Mouse (Mus musculus) adrenal gland, postnatal 14 days (tissue): Measurements from ENCODE around the gene Fate1. TPM values are rescaled to one million over a fixed set of nuclear protein-coding genes. Genes with fewer than 3 reads are reported as not detected.
"Not testable (repeated sequence)": the region's sequence is repeated elsewhere in the genome, so short reads cannot be mapped to it uniquely, and the experiment has no call there.

ENCODE experiments used
- DNase-seq: peaks from one replicate; pipeline ENCODE4 v3.0.0; 2021; ENCODE audit warnings: mixed read lengths
- long read RNA-seq, 2 experiments: library from polyadenylated mRNA; stranded (forward); transcript quantifications; one replicate each; pipeline ENCODE4 v2.0.0; 2021
- total RNA-seq: library from RNA; stranded (reverse); gene quantifications from 2 replicates; pipeline ENCODE4 v1.2.3, GENCODE M21; 2021

Gene Fate1
- total RNA-seq, result not detected in 2 replicates
- long read RNA-seq, experiment 1, result 0 reads
- long read RNA-seq, experiment 2, result 0 reads

DNA sequence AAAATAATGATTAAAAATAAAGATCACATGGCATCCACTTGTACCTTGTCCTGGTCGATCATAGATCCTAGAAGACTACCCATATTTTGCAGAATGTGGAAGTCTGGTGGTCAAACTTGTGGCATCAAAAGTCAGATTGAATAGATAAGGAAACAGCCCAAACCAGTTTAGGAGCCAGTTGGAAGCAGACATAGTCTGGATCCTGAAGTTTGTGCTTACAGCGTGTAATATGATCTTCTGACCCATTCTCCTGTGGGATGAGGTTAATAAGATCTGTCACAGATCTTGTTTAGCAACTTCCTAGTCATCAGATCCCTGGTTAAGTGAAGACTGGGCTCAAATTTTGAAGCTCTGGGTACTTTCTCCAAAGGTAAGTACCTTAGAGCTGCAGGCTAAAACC lies at the start of gene Fate1:
TSS of gene Fate1 (plus strand) at position 301 of the 400 bp plus-strand sequence.
- DNase-seq, result no peak

- DNase-seq, result peak; percentile 67
Measured at GRCm38 (mm10) chrX:71946631-71947030, 26.2 kb upstream of the Fate1 start.

DNA sequence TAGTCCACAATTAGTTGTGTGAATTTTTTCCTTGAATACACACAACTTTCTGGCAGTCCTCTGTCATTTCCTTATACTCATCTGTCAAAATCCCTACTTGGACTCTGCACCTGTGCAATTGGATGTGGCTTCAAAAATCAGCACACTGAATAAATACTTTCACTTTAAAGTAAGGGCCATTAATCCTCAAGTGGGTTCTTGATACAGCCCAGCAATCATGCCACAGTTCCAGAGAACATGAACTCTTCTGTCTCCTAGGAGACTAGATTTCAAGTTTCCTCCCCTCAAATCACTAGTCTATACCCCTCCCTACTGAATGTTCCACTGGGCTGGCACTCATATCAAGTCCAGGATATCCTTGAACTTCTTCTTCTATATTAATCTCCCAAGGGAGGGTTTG lies 14.4 kb upstream of the Fate1 start:
- no peak for DNase-seq

DNA sequence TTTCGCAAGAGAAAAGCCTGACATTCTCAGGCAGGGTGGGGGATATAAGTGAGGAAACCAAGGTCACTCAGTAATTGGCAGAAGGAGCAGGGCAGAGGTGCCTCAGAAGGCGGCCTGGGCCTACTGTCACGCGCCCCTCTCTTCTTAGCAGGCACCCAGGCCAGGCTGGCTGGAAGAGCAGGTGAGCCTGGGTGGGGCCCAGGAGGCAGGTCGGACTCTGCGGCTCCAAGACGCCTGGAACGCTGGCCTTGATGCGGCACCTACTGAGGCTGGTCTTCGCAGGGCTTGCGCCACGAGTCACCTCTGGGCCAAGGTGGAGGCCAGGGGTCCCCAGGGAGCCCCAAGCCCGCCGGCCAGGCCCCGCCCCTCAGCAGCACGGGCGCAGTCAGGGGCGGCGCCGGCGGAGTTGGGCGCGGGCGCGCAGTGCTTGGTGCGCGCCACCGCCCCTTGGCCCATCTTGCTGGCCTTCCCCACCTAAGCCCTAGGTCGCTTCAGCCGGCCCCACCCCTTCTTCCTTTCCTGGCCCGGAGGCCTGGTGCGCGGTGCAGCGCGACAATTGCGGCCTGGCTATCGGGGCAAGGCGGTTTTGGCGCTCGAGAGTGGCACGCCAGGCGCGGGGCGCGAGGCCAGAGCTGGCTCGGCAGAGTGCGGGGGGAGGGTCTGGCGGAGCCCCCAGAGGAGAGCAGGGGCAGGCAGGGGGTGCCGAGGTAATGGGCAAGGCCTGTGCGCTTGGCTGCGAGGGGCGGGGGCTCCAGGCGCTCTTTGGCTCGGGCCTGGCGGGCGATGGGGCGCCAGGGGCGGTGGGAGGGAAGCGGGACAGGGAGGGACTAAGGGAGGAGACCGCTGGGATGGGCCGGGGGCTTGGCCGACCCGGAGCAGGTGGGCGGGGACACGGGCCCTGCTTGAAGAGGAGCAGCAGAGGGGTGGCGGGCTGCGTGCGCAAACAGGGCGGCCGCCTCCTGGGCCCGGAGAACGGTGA lies 10.4 kb upstream of the Fate1 start, which contains the start of gene Prrg3:
TSS of gene Prrg3 (plus strand) at position 552 of the 979 bp plus-strand sequence.
- peak; percentile 75 for DNase-seq

DNA sequence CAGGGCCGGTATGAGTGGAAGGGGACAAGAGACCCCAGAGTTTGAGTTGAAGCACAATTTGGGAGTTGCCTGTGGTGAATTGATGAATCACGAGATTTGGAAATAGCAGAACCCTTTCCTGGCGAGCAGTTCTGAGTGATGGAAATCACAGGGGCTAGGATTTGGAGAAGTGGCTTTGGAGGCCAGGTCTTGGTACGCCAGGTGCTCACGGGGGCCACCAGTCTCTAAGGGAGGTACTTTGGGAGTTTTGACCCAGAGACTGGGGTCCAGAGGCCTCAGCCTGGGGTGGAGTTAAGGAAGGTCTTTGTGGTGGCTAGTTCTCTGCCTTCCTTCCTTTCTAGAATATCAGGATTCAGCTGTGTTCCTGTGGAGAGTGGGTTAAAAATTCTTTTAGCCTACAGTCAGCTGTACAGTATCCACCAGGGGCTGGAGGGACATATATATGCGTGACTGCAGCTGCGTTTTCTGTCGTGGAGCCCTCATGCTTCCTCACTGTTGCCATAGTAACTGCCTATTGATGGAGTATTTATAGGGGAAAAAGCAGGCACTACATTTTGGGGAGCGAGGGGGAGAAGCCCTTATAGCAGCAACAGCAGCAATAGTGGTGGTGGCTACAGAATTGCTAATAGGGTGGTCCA lies 9.4 kb upstream of the Fate1 start:
- DNase-seq, result no peak

- DNase-seq, result no peak
Measured at GRCm38 (mm10) chrX:71968216-71968615, 4.6 kb upstream of the Fate1 start.

DNA sequence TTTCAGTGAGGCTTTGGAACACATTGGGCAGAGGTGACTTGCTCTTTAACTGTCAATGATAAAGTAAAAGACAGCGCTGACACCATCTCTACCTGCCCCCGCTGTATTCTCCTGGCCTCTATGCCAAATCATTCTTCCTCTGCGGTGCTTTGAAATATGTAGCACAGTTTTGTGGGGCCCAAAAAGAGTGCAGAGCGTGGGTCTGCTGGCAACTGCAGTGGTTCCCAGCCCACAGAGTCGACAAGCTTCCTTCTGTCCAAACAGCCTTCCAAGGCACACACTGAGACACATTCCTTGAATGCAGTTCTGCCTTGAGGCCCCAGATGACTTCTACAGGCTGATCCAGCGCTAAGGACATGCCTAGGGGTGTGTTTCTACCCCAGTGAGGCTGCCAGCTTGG lies 4.0 kb upstream of the Fate1 start:
- no peak for DNase-seq

GRCm38 (mm10) chrX:71971325-71971724 lies 1.5 kb upstream of the Fate1 start:
- no peak for DNase-seq

GRCm38 (mm10) chrX:71977681-71978080 lies 4.9 kb downstream of the Fate1 start:
- DNase-seq, result not testable (repeated sequence)

DNA sequence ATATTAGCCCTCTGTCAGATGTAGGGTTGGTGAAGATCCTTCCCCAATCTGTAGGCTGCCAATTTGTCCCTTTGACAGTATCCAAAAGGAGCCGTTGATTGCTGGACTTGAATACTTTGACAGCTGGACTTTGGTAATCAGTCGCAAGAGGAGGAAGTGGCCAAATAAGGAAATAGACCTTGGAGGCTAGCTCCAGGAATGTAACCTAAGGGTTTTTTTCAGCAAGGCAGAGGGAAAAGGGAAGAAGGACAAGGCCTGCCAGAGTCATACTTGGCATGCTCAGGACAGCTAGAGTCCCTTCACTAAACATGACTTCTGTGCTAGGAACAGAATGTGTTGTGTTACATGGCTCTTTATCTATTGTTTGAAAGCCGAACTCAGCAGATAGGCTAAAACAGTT lies 7.7 kb downstream of the Fate1 start:
- peak; percentile 16 for DNase-seq

DNA sequence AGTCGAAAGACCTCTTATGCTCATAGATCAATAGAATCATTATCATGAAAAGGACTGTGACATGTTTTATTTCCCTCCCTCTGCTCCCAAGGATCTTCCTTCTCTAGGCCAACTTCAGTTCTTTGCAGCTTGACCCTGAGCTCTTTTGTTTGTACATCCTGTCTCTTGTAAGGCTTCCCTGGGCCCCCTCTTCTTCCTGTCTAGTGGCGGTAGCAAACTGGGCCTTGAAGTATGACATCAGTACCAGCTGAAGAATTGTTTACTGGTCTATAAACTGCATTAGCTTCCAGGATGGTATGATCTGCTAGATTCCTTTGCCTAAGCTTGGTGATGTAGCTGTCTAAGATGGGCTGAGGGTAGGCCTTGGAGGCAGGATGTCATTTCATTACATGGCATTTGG lies 8.5 kb downstream of the Fate1 start:
- DNase-seq, result peak; percentile 17

DNA sequence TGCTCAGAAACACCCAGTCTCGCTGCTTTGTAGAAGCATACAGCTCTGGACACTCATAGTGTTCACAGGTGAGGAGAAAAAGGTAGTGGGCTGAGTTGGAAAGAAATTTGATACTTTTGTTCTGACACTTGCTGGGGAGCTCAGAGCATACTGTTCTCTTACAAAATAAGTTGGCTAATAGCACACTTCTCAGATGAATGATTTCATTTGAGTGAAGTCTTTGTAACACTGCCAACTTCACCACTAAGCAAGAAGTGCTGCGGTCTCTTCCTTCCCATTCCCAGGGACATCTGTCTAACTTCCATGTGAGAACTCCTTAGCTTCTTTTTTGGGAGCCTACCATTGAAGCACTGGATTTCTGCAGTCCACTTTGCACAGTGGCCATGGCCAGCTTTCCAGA lies 10.4 kb downstream of the Fate1 start:
- DNase-seq, result no peak

DNA sequence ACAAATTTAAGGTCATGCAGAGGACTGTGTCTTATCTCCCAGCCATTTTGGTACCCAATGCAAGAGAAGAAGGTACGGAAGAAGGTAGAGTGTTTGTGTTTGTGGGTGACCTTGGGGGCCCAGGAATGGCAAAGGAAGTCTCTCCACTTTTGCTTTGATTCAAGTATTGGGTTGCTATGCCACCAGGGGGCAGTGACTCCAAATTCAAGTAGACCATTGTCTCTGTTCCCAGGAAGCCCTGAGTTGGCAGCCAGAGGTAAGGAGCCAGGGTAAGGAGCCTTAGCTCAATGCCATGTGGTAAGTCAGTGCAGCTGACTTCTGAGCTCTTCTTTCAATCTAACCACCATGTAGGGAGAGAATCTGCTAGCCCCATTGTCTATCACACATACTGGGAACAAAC lies 11.0 kb downstream of the Fate1 start:
- peak; percentile 57 for DNase-seq

DNA sequence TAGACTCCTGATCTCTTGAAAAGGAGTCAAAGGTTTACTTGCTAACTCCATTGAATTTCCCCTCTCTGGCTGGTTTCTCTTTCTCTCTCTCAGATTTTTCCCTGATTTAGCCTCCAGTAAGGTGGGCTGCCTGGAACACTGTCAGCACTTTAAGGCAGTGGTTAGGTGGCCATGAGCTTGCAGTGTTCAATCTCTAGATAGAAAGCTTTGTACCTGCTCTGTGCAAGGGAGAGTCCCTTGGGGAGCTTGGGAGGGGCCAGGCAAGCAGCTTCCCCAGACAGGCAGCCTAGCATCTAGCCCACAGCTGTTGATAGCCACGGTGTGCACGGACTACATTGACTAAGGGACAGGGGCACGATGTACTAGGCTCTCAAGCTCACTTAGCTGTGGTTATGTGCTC lies 18.8 kb downstream of the Fate1 start, which contains the start of gene Cnga2:
TSS of gene Cnga2 (plus strand) at position 301 of the 400 bp plus-strand sequence.
- DNase-seq, result no peak

DNA sequence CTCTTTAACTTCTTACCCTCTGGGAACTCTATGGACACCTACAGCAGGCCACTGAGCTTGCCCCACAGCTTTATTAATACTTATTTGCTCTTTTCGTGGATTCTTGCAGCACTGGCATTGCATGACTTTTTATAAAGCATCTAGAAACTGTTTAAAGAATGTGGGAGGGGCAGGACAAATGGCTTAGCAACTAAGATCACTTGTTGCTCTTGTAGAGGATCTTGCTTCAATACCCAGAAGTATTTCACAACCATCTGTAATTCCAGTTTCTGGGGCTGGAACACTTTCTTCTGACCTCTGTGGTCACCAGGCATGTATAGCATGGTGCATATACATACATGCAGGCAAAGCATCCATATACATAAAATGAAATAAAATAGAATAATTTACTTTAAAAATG lies 23.2 kb downstream of the Fate1 start:
- no peak for DNase-seq

GRCm38 (mm10) chrX:72009930-72010329 lies 37.1 kb downstream of the Fate1 start:
- no peak for DNase-seq

DNA sequence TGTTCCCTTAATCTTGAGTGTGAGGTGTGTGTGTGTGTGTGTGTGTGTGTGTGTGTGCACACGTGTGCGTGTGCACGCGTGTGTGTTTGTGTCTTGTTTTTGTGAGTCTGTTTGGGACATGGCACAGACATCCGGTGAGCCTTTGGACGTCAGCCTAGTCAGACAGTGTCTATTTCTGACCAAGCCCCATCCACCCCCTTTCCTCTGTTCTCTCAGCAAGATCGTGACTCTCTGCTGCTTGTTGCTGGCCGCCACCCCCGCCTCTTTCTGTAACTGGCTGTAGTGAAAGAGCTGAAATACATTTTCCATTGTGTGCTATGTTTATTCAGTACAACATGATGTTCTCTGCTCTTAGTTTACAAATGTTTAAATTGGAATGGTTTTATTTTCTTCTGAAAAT lies 39.5 kb downstream of the Fate1 start:
- peak; percentile 12 for DNase-seq

GRCm38 (mm10) chrX:72012804-72013203 lies 40.0 kb downstream of the Fate1 start:
- peak; percentile 50 for DNase-seq

DNA sequence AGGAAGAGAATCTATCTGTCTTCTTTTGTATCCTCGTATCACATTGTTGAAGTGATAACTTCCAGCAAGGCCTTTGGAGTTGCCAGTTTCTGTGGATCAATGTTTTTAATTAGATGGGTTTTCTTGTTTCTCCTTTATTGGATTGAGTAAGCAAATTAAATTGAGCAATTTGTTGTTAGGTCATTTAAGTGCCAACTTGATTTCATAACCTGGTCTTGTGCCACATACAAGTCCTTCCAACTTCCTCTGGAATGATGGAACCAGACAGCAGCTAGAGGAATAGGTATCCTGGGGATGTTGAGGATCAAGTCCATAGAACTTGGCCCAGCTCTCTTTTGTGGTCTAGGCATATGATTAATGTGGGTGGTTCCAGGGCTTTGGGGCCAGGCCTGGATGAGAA lies 49.5 kb downstream of the Fate1 start:
- no peak for DNase-seq

DNA sequence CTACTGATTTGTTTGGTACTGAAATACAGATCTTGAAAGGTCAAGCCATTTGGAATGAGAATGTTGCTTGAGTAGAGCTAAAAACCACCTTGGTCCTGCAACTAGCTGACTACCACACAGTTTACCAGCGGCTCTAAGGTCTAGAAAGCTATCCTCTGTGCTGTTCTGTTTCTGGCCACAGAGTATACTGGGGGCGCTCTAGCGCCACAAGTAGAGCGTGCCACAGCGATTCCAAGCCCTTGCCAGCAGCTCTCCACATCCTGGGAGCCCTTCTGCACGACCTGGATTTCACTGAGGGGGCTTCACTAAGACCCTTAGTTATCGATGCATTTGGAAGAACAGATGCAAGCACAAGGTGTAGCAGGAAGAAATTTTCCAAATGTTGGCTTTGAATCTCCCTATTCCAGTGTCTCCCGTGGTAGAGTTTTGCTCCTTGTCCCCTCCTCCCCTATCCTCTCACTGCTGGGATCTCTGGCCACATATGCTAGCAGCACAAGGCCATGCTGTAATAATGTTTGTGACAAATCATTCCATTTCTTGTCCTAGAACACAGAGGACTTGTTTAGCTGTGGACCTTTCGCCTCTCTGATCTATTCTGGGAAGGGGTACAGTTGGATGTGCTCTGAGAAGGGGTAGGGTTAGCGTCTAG lies 50.1 kb downstream of the Fate1 start:
- no peak for DNase-seq

DNA sequence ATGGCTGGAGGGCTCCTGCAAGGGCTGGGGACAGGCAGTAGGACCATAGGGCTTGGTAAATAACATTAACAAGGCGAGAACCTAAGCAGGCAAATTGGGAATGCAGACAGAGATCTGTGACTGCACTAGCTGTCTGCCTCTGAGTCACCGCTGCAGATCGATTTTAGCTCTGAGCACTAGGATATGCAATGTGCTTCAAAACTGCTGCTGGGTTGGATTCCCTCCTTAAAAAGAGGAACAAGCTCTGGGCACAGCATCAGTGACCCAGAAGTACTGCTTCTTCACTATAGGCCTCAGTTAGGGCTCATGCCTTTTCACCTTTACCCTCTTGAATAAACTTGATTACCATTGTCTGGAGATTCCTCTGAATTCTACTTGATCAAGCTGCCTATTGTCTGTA lies 50.8 kb downstream of the Fate1 start:
- DNase-seq, result no peak
